Mouse (Mus musculus): ENCODE measurements around the gene Nsdhl.
A peak's percentile ranks its signal among the peaks of the same experiment; 100 is the strongest.

The Nsdhl gene

GRCm38 (mm10) chrX:72917884-72918681 is at the start of gene Nsdhl, which contains the start of gene Cetn2:
Gene Nsdhl, plus strand, starts transcription at chrX:72918557.
Gene Cetn2, minus strand, starts transcription at chrX:72918411.
- peak; percentile 89 for DNase-seq (ENCODE audit: low spot score)

- no peak for DNase-seq (ENCODE audit: low spot score)
Observed at GRCm38 (mm10) chrX:72895388-72896054, 22.8 kb upstream of the Nsdhl start.

GRCm38 (mm10) chrX:72896055-72896437 is 22.3 kb upstream of the Nsdhl start:
- DNase-seq (ENCODE audit: low spot score), result no peak

- no peak for DNase-seq (ENCODE audit: low spot score)
Observed at GRCm38 (mm10) chrX:72902530-72902929, 15.8 kb upstream of the Nsdhl start.

GRCm38 (mm10) chrX:72907619-72908403 is 10.5 kb upstream of the Nsdhl start:
- no peak for DNase-seq (ENCODE audit: low spot score)

- DNase-seq (ENCODE audit: low spot score), result peak; percentile 1
Observed at GRCm38 (mm10) chrX:72908404-72908741, 10.0 kb upstream of the Nsdhl start.

GRCm38 (mm10) chrX:72911611-72912010 is 6.7 kb upstream of the Nsdhl start:
- no peak for DNase-seq (ENCODE audit: low spot score)

GRCm38 (mm10) chrX:72918682-72919059 is 314 bp downstream of the Nsdhl start:
- no peak for DNase-seq (ENCODE audit: low spot score)

GRCm38 (mm10) chrX:72921391-72921790 is 3.0 kb downstream of the Nsdhl start:
- no peak for DNase-seq (ENCODE audit: low spot score)

GRCm38 (mm10) chrX:72953464-72953863 is 35.1 kb downstream of the Nsdhl start:
- DNase-seq (ENCODE audit: low spot score), result peak; percentile 46

GRCm38 (mm10) chrX:72956486-72956885 is 38.1 kb downstream of the Nsdhl start:
- DNase-seq (ENCODE audit: low spot score), result no peak

GRCm38 (mm10) chrX:72960431-72960830 is 42.1 kb downstream of the Nsdhl start:
- no peak for DNase-seq (ENCODE audit: low spot score)

- DNase-seq (ENCODE audit: low spot score), result no peak
Observed at GRCm38 (mm10) chrX:72961511-72961910, 43.2 kb downstream of the Nsdhl start.

- DNase-seq (ENCODE audit: low spot score), result no peak
Observed at GRCm38 (mm10) chrX:72962743-72963142, 44.4 kb downstream of the Nsdhl start.

- DNase-seq (ENCODE audit: low spot score), result no peak
Observed at GRCm38 (mm10) chrX:72982831-72983230, 64.5 kb downstream of the Nsdhl start.

GRCm38 (mm10) chrX:72985607-72986006 is 67.2 kb downstream of the Nsdhl start:
- DNase-seq (ENCODE audit: low spot score), result no peak

- DNase-seq (ENCODE audit: low spot score), result peak; percentile 81
Observed at GRCm38 (mm10) chrX:72986841-72987519, 68.6 kb downstream of the Nsdhl start, which contains the start of gene Zfp185. Gene Zfp185, plus strand, starts transcription at chrX:72987339.

GRCm38 (mm10) chrX:72987520-72987905 is 69.2 kb downstream of the Nsdhl start:
- DNase-seq (ENCODE audit: low spot score), result no peak

- no peak for DNase-seq (ENCODE audit: low spot score)
Observed at GRCm38 (mm10) chrX:72988431-72988830, 70.1 kb downstream of the Nsdhl start.

- DNase-seq (ENCODE audit: low spot score), result no peak
Observed at GRCm38 (mm10) chrX:72990581-72990980, 72.2 kb downstream of the Nsdhl start.

- no peak for DNase-seq (ENCODE audit: low spot score)
Observed at GRCm38 (mm10) chrX:72992291-72992919, 74.0 kb downstream of the Nsdhl start.

- no peak for DNase-seq (ENCODE audit: low spot score)
Observed at GRCm38 (mm10) chrX:72995542-72995941, 77.2 kb downstream of the Nsdhl start.

Data from yolk sac, embryonic 10.5 days (tissue).